Mouse (Mus musculus) small intestine, adult 2 months (tissue): ENCODE measurements around the gene Tns3.

ENCODE experiments used
- CTCF ChIP-seq: fragments of 200-500 bp; IDR thresholded peaks from 2 replicates; pipeline ENCODE4 v1.5.1; 2012; ENCODE audit warnings: low read depth, mild to moderate bottlenecking, control low read depth, inconsistent platforms, low read length, moderate library complexity, mixed read lengths; ENCODE audit not compliant: insufficient replicate concordance, insufficient read length; ENCODE audit errors: extremely low read depth
- POLR2A ChIP-seq: fragments of 200-500 bp; IDR thresholded peaks from 2 replicates; pipeline ENCODE4 v1.6.1; 2012; ENCODE audit warnings: low read depth, mild to moderate bottlenecking, control low read depth, inconsistent platforms, low read length, moderate library complexity

- TF ChIP-seq CTCF = no peak
- no peak for TF ChIP-seq POLR2A
Observed at GRCm38 (mm10) chr11:8479858-8480257, 184.5 kb downstream of the Tns3 start.
